Mouse (Mus musculus) embryonic fibroblast, embryonic 13.5 days (primary cell): ENCODE results near the gene Ccer1. TPM values are rescaled to one million over a fixed set of nuclear protein-coding genes. Genes with fewer than 3 reads are reported as not detected.
"Not testable (repeated sequence)": the region's sequence is repeated elsewhere in the genome, so short reads cannot be mapped to it uniquely, and the experiment has no call there.

Source experiments
- H3K27ac ChIP-seq: 2 replicates; pipeline ENCODE4 v1.5.1; 2012; ENCODE audit warnings: low read length, control low read depth, inconsistent platforms; ENCODE audit not compliant: insufficient read depth
- H3K4me1 ChIP-seq: 2 replicates; pipeline ENCODE4 v1.6.1; 2011; ENCODE audit warnings: low read length; ENCODE audit not compliant: control insufficient read depth, insufficient read depth
- H3K4me3 ChIP-seq: 2 replicates; pipeline ENCODE4 v1.5.1; 2011; ENCODE audit warnings: mild to moderate bottlenecking, control low read depth, low read length; ENCODE audit not compliant: insufficient read depth
- CTCF ChIP-seq: IDR thresholded peaks from 2 replicates; pipeline ENCODE4 v1.5.1; 2011; ENCODE audit warnings: mild to moderate bottlenecking, control low read depth, low read length, moderate library complexity, borderline replicate concordance; ENCODE audit not compliant: insufficient read depth
- POLR2A ChIP-seq: IDR thresholded peaks from 2 replicates; pipeline ENCODE4 v1.6.1; 2011; ENCODE audit warnings: low read depth, mild to moderate bottlenecking, control low read depth, low read length, moderate library complexity
- polyA plus RNA-seq: library from polyadenylated mRNA; stranded (reverse); fragments of >200 nt; gene quantifications from 2 replicates; pipeline ENCODE4 v1.2.4, GENCODE M21; 2011; ENCODE audit warnings: low read depth; ENCODE audit not compliant: missing spikeins, insufficient read length

Ccer1 gene
- polyA plus RNA-seq, 1 experiment = not detected

DNA sequence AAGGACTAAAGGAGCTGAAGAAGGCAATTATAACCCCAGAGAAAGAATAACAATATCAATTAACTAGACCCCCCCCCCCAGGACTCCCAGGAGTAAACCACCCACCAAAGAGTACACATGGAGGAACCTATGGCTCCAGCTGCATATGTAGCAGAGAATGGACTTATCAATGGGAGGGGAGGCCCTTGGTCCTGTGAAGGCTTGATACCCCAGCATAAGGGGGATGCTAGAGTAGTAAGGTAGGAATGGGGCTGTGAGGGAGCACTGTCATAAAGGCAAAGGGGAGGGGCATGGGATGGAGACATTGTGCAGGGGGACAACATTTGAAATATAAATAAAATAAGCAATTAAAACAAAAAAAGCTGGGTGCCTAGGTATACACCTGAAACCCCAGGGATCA is 9.5 kb downstream of the Ccer1 start:
- no peak overlapping the region for H3K4me3 ChIP-seq
- no peak for TF ChIP-seq CTCF
- no peak for TF ChIP-seq POLR2A
- H3K27ac ChIP-seq = no peak overlapping the region
- no peaks in the 10 kb centered on the region for H3K4me1 ChIP-seq

DNA sequence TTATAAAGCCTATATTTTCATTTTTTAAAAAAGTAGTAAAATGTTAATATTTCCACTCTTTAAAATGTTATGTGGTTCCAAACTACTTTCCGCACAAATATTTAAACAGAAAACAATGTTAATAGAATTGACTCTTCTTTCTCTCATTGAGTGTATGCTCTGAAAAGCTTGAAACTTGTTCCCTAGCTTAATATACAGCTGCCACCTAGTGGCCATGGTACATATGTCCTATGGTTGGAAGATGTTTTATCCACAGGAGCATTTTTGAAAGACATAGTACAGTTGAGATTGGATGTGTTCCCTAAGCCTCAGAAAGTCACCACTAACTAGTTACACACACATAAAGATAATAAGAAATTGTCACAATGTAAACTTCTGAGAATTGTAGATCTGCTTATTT is 11.7 kb downstream of the Ccer1 start:
- Histone ChIP-seq H3K27ac (no peak overlapping the region), H3K4me3 (no peak overlapping the region), H3K4me1 (no peaks in the 10 kb centered on the region)
- TF ChIP-seq POLR2A = no peak
- no peak for TF ChIP-seq CTCF

DNA sequence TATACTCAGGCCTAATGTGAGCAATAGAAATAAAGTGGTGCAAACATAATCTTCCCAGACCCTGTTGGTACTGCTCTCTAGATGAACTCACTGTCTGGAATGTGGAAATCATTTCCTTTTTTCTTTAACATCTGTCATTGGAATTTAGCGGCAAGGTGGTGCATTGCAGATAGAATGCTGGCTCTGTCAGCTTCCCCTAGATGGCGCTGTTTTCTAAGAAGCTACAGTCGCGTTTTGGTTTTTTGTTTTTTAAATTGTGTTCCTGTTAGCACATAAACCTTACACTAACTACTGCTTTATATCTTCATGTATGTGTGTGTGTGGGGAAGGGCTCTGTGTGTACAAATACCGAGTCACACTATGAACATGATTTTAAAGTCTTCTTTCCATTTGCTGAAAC is 19.8 kb downstream of the Ccer1 start:
- Histone ChIP-seq H3K4me3 (no peak overlapping the region), H3K27ac (no peak overlapping the region), H3K4me1 (no peaks in the 10 kb centered on the region)
- no peak for TF ChIP-seq POLR2A
- no peak for TF ChIP-seq CTCF

- TF ChIP-seq POLR2A (no peak), CTCF (no peak)
- H3K4me1 ChIP-seq = no peaks in the 10 kb centered on the region
Measured at GRCm38 (mm10) chr10:97714584-97714983, 21.7 kb downstream of the Ccer1 start.

GRCm38 (mm10) chr10:97715289-97715906 is 22.5 kb downstream of the Ccer1 start:
- Histone ChIP-seq H3K4me1 (no peaks in the 10 kb centered on the region), H3K4me3 (no peak overlapping the region), H3K27ac (no peak overlapping the region)
- no peak for TF ChIP-seq CTCF
- no peak for TF ChIP-seq POLR2A

More at GRCm38 (mm10) chr10:97714584-97714983, 21.7 kb downstream of the Ccer1 start:
- H3K4me3 ChIP-seq = no peak overlapping the region
- no peak overlapping the region for H3K27ac ChIP-seq

DNA sequence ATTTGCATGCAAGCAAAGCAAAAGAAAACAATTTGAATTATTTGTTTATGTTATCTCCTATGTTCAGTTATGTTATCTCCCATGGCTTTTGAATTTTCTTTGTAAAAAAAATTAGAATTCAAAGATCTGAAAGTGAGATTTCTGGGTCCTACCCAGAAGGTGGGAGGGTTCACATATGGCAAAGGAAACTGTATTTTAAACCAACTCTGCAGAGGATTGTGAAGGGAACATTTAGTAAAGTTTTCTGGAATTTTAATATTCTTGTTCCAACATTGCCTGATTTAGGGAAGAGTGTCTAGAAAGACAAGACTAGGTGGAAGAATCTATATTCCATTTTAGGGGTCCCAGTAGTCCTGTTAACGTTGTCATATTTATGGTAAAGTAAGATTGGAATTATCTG is 24.4 kb downstream of the Ccer1 start:
- H3K4me1 ChIP-seq = no peaks in the 10 kb centered on the region
- TF ChIP-seq POLR2A (no peak), CTCF (no peak)
- H3K4me3 ChIP-seq = no peak overlapping the region
- no peak overlapping the region for H3K27ac ChIP-seq

- no peak for TF ChIP-seq POLR2A
- TF ChIP-seq CTCF = no peak
- Histone ChIP-seq H3K4me1 (no peaks in the 10 kb centered on the region), H3K4me3 (no peak overlapping the region), H3K27ac (no peak overlapping the region)
Measured at GRCm38 (mm10) chr10:97718021-97718420, 25.2 kb downstream of the Ccer1 start.

DNA sequence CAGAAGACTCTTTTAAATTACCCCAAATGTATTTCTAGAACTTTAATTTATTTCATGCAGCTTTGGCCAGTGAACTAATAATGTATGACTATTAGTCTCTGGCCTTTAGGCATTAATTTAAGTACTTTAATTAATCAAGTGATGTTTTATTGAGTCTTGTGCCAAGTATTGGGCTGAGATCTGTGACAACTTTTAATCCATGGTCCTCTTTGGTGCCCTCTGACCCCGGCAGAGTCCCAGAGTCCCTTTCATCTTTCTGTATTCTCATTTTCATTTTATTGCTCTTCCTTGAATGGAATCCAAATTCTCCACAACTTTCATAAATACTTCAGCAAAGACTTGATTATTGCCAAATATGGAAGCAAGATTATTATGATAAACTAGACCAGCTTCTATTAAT is 27.8 kb downstream of the Ccer1 start:
- TF ChIP-seq CTCF = no peak
- TF ChIP-seq POLR2A = no peak
- H3K4me1 ChIP-seq = no peaks in the 10 kb centered on the region
- H3K27ac ChIP-seq = no peak overlapping the region
- H3K4me3 ChIP-seq = no peak overlapping the region

- no peak overlapping the region for H3K4me3 ChIP-seq
- H3K4me1 ChIP-seq = no peaks in the 10 kb centered on the region; the same call in 1 of the 2 replicates
- TF ChIP-seq POLR2A (no peak), CTCF (no peak)
- no peak overlapping the region for H3K27ac ChIP-seq
Measured at GRCm38 (mm10) chr10:97722709-97723108, 29.9 kb downstream of the Ccer1 start.

DNA sequence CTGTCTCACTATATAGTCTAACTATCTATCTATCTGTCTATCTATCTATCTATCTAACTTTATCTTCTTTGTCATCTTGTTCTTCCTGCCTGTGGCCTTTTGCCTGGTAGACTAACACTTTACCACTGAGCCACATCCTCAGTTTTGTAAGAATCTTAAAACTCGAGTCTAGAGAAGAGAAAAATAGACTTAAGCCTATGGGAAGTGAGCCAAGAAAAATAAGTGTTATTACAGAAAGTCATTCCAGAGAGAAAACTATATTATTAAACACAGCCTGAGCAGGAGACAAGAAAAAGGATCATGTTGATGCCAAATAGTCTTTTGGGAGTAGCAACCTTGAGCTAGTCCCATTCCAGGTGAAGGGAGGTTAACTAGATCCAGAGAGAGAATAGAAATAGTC is 33.1 kb downstream of the Ccer1 start:
- Histone ChIP-seq H3K27ac (peak overlapping the region; percentile 78), H3K4me3 (no peak overlapping the region), H3K4me1 (no peaks in the 10 kb centered on the region; the same call in 1 of the 2 replicates)
- TF ChIP-seq POLR2A (no peak), CTCF (no peak)

GRCm38 (mm10) chr10:97726655-97727054 is 33.8 kb downstream of the Ccer1 start, which contains the start of gene C030005K15Rik:
Gene C030005K15Rik, minus strand, starts transcription at chr10:97726755.
- peak within 1 kb of the TSS; percentile 78 for H3K27ac ChIP-seq
- not testable (repeated sequence) for H3K4me3 ChIP-seq, H3K4me1 ChIP-seq

Other genes starting within 250 kb of the Ccer1 start
- 51.0 and 172 TPM in 2 replicates for gene Dcn, start 213.4 kb upstream of the Ccer1 start, polyA plus RNA-seq
- gene Lum, start 127.9 kb upstream of the Ccer1 start, polyA plus RNA-seq = 24.9 and 156 TPM in 2 replicates
- gene Kera, start 86.2 kb upstream of the Ccer1 start, polyA plus RNA-seq = 0.30 TPM in 1 of 2 replicates, not detected in the other
- 0.49 TPM in 1 of 2 replicates, not detected in the other for gene Epyc, start 49.0 kb upstream of the Ccer1 start, polyA plus RNA-seq
- gene C030005K15Rik, start 33.7 kb downstream of the Ccer1 start, polyA plus RNA-seq = not detected in 2 replicates